Mouse (Mus musculus): ENCODE measurements at regions not wholly inside any gene's neighbourhood (a gene's known extent, or its start where the extent isn't known, plus 50 kb on each side); places are given as distances from the start of the nearest gene placed in this dataset.

GRCm38 (mm10) chr13:97481259-97481658 lies 240.4 kb downstream of the Enc1 start:
- TF ChIP-seq CTCF (conservative IDR thresholded peaks at IDR 0.05; ENCODE audit: insufficient read depth, insufficient read length, low read depth, low read length) (no peak), POLR2A (IDR thresholded peaks at IDR 0.05; ENCODE audit: low read depth, low read length) (no peak)
